Mouse (Mus musculus) mouse trophoblast stem cell (cell line): ENCODE data around the gene Galnt6.

Source experiments
- in situ Hi-C, 2 experiments: fragments of 300-500 bp; cut with MseI, MboI; formaldehyde crosslinking; loops; 2 replicates in 1 of 2; 3 replicates in 1 of 2; pipeline ENCODE4 v1.15.1; 2025

The Galnt6 gene

DNA sequence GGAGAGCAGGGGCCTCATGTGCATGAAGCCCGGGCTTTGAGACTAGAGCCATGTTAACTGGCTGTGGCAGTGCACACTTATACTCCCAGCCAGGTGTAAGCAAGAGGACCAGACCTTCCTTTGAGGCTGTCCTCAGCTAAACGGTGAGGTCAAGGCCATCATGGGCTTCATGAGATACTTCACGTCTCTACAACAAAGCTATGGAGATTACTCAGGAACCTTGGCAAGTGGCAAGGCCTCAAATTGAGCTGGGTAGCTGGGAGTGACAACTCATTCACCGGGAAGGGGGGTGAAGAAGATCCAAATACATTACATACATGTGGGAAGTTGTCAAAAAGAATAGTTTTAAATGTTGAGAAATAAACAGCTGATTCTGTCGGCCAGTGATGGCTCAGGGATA lies 68.4 kb downstream of the Galnt6 start:
- in situ Hi-C loops = no loop called here

DNA sequence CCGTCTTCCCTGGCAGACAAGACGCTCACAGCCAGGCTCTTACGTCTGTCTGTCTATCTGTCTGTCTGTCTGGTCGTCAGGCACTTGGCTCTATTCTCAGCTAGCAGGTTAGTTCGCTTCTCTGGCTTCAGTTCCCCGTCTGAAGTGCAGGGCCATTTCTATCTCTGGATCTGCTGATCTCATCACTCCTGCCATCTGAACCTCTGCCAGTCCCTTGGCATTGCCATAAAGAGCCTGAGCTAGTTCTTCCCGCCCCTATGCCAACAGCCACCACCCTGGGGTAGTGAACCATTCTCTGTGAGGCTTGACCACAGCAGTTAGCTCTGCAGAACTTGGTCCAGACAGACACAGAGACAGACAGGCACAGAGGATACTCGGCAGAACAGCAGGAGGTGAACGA lies 68.9 kb downstream of the Galnt6 start:
- in situ Hi-C loops = no loop called here

DNA sequence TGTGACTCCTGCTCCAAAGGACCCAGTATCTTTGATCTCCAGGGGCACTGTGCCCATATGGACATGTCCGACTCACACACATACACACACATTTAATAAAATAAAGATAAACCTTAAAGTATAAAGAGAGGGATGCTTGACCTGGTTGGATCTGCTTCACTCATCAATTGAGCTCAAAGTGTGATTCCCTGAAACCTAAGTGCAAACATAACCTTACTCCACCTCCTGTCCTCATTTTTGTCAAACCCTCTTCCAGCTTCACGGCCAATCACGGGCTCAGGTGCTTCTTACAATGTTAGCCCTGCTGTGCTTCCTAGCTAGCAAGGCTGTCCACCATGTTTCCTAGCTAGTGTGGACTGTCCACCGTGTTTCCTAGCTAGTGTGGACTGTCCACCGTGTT lies 74.0 kb downstream of the Galnt6 start:
- in situ Hi-C loops = no loop called here

DNA sequence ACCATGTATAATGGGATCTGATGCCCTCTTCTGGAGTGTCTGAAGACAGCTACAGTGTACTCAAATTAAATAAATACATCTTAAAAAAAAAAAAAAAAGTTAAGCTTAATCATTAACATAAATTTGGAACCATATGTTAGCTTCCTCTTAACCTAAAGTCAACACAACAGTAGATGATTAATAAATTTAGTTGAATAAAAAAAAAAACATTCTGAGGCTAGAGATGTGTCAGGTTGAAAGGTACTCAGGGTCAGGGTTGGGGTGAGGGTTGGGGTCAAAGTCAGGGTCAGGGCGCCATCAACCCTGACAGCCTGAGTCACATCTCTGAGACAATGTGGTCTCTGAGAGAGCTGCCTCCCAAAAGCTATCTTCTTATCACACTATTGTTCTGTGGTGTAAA lies 74.9 kb downstream of the Galnt6 start:
- in situ Hi-C loops = no loop called here

DNA sequence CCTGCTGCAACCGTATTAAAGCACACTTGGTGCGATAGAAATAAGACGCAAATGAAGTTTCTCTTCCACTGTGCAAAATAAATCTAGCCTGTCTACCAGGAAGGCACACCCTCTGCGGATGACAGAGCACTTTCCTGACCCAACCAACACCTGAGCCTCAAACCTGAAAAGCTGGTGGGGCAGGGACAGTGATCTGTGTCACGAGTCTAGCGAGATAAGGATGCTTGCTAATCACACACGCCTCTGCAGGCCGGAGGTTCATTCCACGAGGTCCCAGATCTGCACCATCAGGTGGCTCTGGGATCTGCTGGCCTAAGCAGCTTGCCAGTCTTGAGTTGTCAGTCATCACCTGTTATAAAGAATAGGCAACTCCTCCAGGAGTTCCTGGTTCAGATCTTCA lies 77.6 kb downstream of the Galnt6 start:
- in situ Hi-C loops = no loop called here

DNA sequence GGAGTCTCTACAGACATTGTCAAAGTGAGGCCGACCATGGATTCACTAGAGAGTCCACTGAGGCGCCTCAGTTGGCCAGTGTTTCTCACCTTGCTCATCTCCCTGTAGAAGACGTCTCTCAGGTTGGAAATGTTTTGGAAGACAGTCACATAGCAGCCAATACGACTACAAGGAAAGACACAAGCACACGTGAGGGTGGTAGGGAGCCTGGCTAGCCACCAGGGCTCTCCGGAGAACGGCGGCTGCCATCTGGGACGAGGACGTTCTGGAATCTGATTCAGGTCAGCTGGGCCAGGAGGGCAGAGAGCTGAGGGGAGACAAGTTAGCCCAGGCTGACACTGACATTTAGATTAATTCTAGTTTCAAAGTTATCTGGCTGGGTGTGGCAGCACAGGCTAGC lies 79.1 kb downstream of the Galnt6 start:
- in situ Hi-C loops = no loop called here

DNA sequence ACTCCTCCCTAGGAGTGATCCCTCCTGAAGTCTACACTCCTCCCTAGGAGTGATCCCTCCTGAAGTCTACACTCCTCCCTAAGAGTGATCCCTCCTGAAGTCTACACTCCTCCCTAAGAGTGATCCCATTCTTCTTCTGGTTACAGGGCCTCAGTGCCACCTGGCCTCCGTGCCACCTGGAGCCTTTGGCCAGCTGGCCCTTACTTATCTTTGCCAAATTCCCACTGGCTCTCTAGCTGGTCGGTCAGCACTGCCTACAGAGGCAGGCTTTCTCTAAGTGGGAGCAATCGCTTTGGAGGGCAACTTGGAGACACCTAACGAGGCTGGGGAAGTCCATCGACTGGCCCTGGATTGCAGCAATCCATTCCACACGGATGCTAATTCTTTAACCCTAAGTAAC lies 83.0 kb downstream of the Galnt6 start:
- in situ Hi-C loops = no loop called here

DNA sequence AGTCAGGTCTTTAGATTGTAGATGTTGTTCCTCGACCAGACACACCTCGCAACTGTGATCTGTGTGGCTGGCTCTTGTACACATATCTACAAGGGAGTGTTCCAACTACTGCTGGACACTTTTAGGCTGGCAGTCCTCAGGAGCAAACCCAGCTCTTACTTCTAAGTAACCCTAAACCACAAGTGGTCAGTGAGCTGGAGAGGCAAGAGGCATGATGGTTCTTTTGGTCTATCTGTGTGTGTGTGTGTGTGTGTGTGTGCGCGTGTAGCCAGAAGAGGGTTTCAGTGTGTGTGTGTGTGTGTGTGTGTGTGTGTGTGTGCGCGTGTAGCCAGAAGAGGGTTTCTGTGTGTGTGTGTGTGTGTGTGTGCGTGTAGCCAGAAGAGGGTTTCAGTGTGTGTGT lies 86.7 kb downstream of the Galnt6 start:
- in situ Hi-C loops = no loop called here
